Mouse (Mus musculus) bone marrow, adult 2 months (tissue): ENCODE measurements around the gene Gspt1. TPM values are rescaled to one million over a fixed set of nuclear protein-coding genes. Genes with fewer than 3 reads are reported as not detected.
"Not testable (repeated sequence)": the region's sequence is repeated elsewhere in the genome, so short reads cannot be mapped to it uniquely, and the experiment has no call there.

ENCODE experiments used
- H3K27ac ChIP-seq: fragments of 200-500 bp; 2 replicates; pipeline ENCODE4 v1.5.1; 2012; ENCODE audit warnings: low read depth, mild to moderate bottlenecking, control low read depth, inconsistent platforms, low read length; ENCODE audit not compliant: control insufficient read depth, poor library complexity, insufficient read depth
- H3K4me1 ChIP-seq: fragments of 200-500 bp; 2 replicates; pipeline ENCODE4 v1.6.1; 2011; ENCODE audit warnings: low read length; ENCODE audit not compliant: control insufficient read depth, insufficient read depth
- H3K4me3 ChIP-seq: fragments of 200-500 bp; replicated peaks from 2 replicates; pipeline ENCODE3; 2011; ENCODE audit warnings: mild to moderate bottlenecking, low read depth, low read length, control low read depth; ENCODE audit not compliant: control insufficient read depth
- CTCF ChIP-seq: fragments of 200-500 bp; IDR thresholded peaks from 2 replicates; pipeline ENCODE4 v1.5.1; 2011; ENCODE audit warnings: low read length, control low read depth; ENCODE audit not compliant: control insufficient read depth, insufficient read depth
- POLR2A ChIP-seq: fragments of 200-500 bp; IDR thresholded peaks from 2 replicates; pipeline ENCODE4 v1.6.1; 2011; ENCODE audit warnings: low read depth, mild to moderate bottlenecking, control low read depth, low read length, borderline replicate concordance; ENCODE audit not compliant: control insufficient read depth
- WGBS: fragments of 180-500 bp; shearing (Covaris S2); methylation state at CpG from one replicate; pipeline ENCODE4 v1.1.7; 2018; 5-methylcytosine and 5-hydroxymethylcytosine counted together
- polyA plus RNA-seq: library from polyadenylated mRNA; stranded (reverse); fragments of >200 nt; gene quantifications from 2 replicates; pipeline ENCODE4 v1.2.4, GENCODE M21; 2011; ENCODE audit warnings: low replicate concordance; ENCODE audit not compliant: missing spikeins, insufficient read depth, insufficient read length

Gspt1 gene
- 51.0 and 78.9 TPM in 2 replicates for polyA plus RNA-seq

- TF ChIP-seq CTCF (no peak), POLR2A (peak; percentile 84)
- peak within 1 kb of the TSS; percentile 71 for H3K27ac ChIP-seq
- under 1% methylated on average over 72 of the region's 76 CpGs for WGBS
These were observed at the start of gene Gspt1 for GRCm38 (mm10) chr16:11253898-11254722. Gene Gspt1, minus strand, starts transcription at chr16:11254325.

GRCm38 (mm10) chr16:11303741-11304140, 49.6 kb upstream of the Gspt1 start:
- H3K27ac ChIP-seq, result no peak overlapping the region
- TF ChIP-seq CTCF, result no peak
- no peak for TF ChIP-seq POLR2A

More at GRCm38 (mm10) chr16:11253898-11254722, at the start of gene Gspt1:
- Histone ChIP-seq H3K4me3 (peak within 1 kb of the TSS; percentile 91), H3K4me1 (no peaks in the 10 kb centered on the region; the same call in 1 of the 2 replicates)

GRCm38 (mm10) chr16:11297700-11298099, 43.6 kb upstream of the Gspt1 start:
- not testable (repeated sequence) for H3K4me3 ChIP-seq, H3K4me1 ChIP-seq, H3K27ac ChIP-seq
- 47% methylated on average over 1 of the region's 1 CpGs for WGBS

More at GRCm38 (mm10) chr16:11303741-11304140, 49.6 kb upstream of the Gspt1 start:
- Histone ChIP-seq H3K4me1 (no peaks in the 10 kb centered on the region), H3K4me3 (no peak overlapping the region)

DNA sequence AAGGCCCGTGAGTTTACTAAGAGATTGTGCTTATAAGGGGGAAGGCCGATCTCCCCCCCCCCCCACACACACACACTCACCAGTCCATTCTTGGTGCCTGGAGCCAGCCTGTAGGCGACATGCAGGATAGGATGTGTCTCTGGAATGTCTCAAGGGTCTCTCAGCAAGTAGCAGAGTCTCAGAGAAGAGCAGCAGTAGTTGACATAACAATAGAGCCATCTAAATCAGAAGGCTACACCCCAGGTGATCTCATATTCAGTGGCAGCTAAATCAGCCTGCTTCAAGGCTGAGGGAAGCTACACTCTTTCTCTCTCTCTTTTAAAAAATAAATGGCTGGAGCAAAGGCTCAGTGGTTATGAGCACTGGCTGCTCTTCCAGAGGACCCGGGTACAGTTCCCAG, 41.5 kb upstream of the Gspt1 start:
- not testable (repeated sequence) for H3K4me3 ChIP-seq, H3K4me1 ChIP-seq, H3K27ac ChIP-seq
- WGBS, result 82% methylated on average over 4 of the region's 4 CpGs

DNA sequence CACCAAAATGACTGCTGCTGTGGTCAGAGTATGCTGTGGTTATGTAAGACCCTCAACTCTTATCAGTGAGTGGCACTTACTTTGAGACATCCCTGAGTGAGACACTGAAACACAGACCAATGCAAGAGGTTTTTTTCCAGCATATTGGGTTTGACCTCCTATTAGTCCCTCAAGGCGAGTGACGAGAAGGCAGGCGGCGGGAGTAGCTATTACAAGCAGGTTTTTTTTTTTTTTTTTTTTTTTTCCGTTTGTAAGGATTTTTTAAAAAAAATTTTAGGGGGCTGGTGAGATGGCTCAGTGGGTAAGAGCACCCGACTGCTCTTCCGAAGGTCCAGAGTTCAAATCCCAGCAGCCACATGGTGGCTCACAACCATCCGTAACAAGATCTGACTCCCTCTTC, 34.7 kb upstream of the Gspt1 start:
- H3K4me3 ChIP-seq, H3K27ac ChIP-seq, H3K4me1 ChIP-seq: not testable (repeated sequence)
- 89% methylated on average over 8 of the region's 8 CpGs for WGBS

DNA sequence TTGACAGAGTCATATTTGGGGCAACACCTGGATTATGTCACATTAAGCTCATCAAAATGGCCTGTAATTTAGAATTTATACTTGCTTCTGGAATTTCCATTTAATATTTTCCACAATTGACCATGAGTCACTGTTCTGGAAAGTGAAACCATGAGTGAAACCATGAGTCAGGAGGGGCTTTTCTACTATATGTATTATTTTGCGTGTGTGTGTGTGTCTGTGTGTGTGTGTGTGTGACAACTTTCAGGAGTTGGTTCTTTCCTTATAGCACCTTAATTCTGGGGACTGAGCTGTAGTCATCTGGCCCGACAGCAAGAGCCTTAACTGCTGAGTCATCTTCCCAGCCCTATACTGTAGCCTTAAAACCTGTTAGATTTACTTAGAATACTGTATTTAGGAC, 31.8 kb upstream of the Gspt1 start:
- H3K27ac ChIP-seq, result no peak overlapping the region
- no peaks in the 10 kb centered on the region; the same call in 1 of the 2 replicates for H3K4me1 ChIP-seq
- TF ChIP-seq CTCF (no peak), POLR2A (no peak)
- H3K4me3 ChIP-seq, result no peak overlapping the region
- 46% methylated on average over 2 of the region's 2 CpGs for WGBS

GRCm38 (mm10) chr16:11284881-11285280, 30.8 kb upstream of the Gspt1 start:
- Histone ChIP-seq H3K4me1 (no peaks in the 10 kb centered on the region; the same call in 1 of the 2 replicates), H3K27ac (no peak overlapping the region), H3K4me3 (no peak overlapping the region)
- WGBS, result 30% methylated on average over 2 of the region's 2 CpGs
- TF ChIP-seq POLR2A, result no peak
- no peak for TF ChIP-seq CTCF

GRCm38 (mm10) chr16:11282655-11283232, 28.6 kb upstream of the Gspt1 start:
- WGBS, result 75% methylated on average over 5 of the region's 5 CpGs
- TF ChIP-seq CTCF (no peak), POLR2A (no peak)
- no peak overlapping the region for H3K27ac ChIP-seq
- no peak overlapping the region for H3K4me3 ChIP-seq
- H3K4me1 ChIP-seq, result no peaks in the 10 kb centered on the region; the same call in 1 of the 2 replicates

- 76% methylated on average over 6 of the region's 6 CpGs for WGBS
- Histone ChIP-seq H3K4me3 (no peak overlapping the region), H3K4me1 (no peaks in the 10 kb centered on the region), H3K27ac (no peak overlapping the region)
- TF ChIP-seq POLR2A, result no peak
- TF ChIP-seq CTCF, result no peak
These were observed 24.7 kb upstream of the Gspt1 start for GRCm38 (mm10) chr16:11278778-11279177.
